Mouse (Mus musculus) olfactory bulb, adult 2 months (tissue): ENCODE data around the gene Sdk2.

Experiments
- CTCF ChIP-seq: fragments of 200-500 bp; IDR thresholded peaks from 2 replicates; pipeline ENCODE4 v1.5.1; 2012; ENCODE audit warnings: low read depth, mild to moderate bottlenecking, low read length, moderate library complexity; ENCODE audit not compliant: insufficient read depth
- POLR2A ChIP-seq: fragments of 200-500 bp; IDR thresholded peaks from 2 replicates; pipeline ENCODE4 v1.6.1; 2012; ENCODE audit warnings: mild to moderate bottlenecking, low read depth, low read length, moderate library complexity; ENCODE audit not compliant: insufficient read depth

GRCm38 (mm10) chr11:113883031-113883430, 183.8 kb downstream of the Sdk2 start:
- TF ChIP-seq POLR2A, result no peak
- no peak for TF ChIP-seq CTCF
